Comparison of ENCODE assay signal across 9 mouse cellular contexts in genomic region chr1:73915218-73916070, GRCm38 (mm10).
DNase-seq lines count a peak whose midpoint lies in the region; ATAC-seq and TF ChIP-seq lines count a peak whose summit lies in the region.
"Had no signal": no experiment of that assay in that cellular context is flagged by ENCODE, and none has a peak within 500 bp of the region (broad histone marks: within the 10 kb centered on the region; RNA-seq: fewer than 3 reads in every experiment).

No protein-coding gene starts in this region.

- no peak overlapping the region for H3K4me2 ChIP-seq in kidney, embryonic 15.5 days
- H3K4me2 ChIP-seq in heart, embryonic 12.5 days: 0 out of 2 replicates have a peak overlapping the region, but pooled peaks have one; percentile 14
- H3K4me2 ChIP-seq in liver, postnatal 0 days (ENCODE audit: low read depth, low read length): no peak overlapping the region

- no peak for TF ChIP-seq POLR2A in brain, embryonic 14.5 days (IDR thresholded peaks at IDR 0.05; ENCODE audit: borderline replicate concordance, extremely low read depth, insufficient read depth, insufficient read length, poor library complexity, severe bottlenecking)

- H3K4me3 ChIP-seq in kidney, embryonic 15.5 days (replicated peaks): no peak overlapping the region
- H3K4me3 ChIP-seq in heart, embryonic 12.5 days: no peak overlapping the region
- H3K4me3 ChIP-seq in limb, embryonic 10.5 days: no peak overlapping the region
- H3K4me3 ChIP-seq in liver, postnatal 0 days (ENCODE audit: low read depth, low read length): no peak overlapping the region

- peaks cover 73% of the 10 kb centered on the region for H3K36me3 ChIP-seq in kidney, embryonic 15.5 days
- peaks cover 91% of the 10 kb centered on the region for H3K36me3 ChIP-seq in heart, embryonic 12.5 days
- peaks cover 85% of the 10 kb centered on the region for H3K36me3 ChIP-seq in limb, embryonic 10.5 days
- peaks cover 51% of the 10 kb centered on the region for H3K36me3 ChIP-seq in liver, postnatal 0 days (replicated peaks; ENCODE audit: insufficient read depth, low read length)

- no peaks in the 10 kb centered on the region for H3K27me3 ChIP-seq in kidney, embryonic 15.5 days
- H3K27me3 ChIP-seq in heart, embryonic 12.5 days (replicated peaks): no peaks in the 10 kb centered on the region
- no peaks in the 10 kb centered on the region for H3K27me3 ChIP-seq in limb, embryonic 10.5 days (ENCODE audit: low read depth, poor library complexity, severe bottlenecking)
- H3K27me3 ChIP-seq in liver, postnatal 0 days (ENCODE audit: insufficient read depth, low read length): no peaks in the 10 kb centered on the region

- no peak for ATAC-seq in kidney, embryonic 15.5 days (replicated peaks; ENCODE audit: low FRiP score)
- ATAC-seq in heart, embryonic 12.5 days (ENCODE audit: insufficient number of reproducible peaks, low FRiP score): no peak
- ATAC-seq in liver, postnatal 0 days: no peak

- peak; percentile 16 for DNase-seq in kidney, adult 18-20 months
- DNase-seq in brain, embryonic 14.5 days (ENCODE audit: low read depth): peak; percentile 60
- no peak for DNase-seq in limb, embryonic 10.5 days (ENCODE audit: low spot score)
- no peak for DNase-seq in embryo, embryonic 9.5 days (ENCODE audit: extremely low spot score)
- no peak for DNase-seq in c-Kit-positive CD71-positive TER-119-positive erythroid progenitor cells, embryonic 14.5 days (ENCODE audit: low spot score)
- no peak for DNase-seq in liver, postnatal 0 days

- TF ChIP-seq CTCF in brain, embryonic 14.5 days (IDR thresholded peaks at IDR 0.05; ENCODE audit: borderline replicate concordance, extremely low read depth, insufficient read depth, insufficient read length): no peak
- no peak for TF ChIP-seq CTCF in liver, postnatal 0 days (IDR thresholded peaks at IDR 0.05; ENCODE audit: low read depth)

- WGBS in kidney, embryonic 15.5 days: 67% methylated on average over 8 of the region's 8 CpGs
- WGBS in heart, embryonic 12.5 days: 36% methylated on average over 8 of the region's 8 CpGs
- WGBS in limb, embryonic 10.5 days: 72% methylated on average over 8 of the region's 8 CpGs
- 61% methylated on average over 8 of the region's 8 CpGs for WGBS in liver, postnatal 0 days (ENCODE audit: insufficient replicate concordance)

- H3K9ac ChIP-seq in kidney, embryonic 15.5 days: no peak overlapping the region
- H3K9ac ChIP-seq in heart, embryonic 12.5 days: peak overlapping the region; percentile 40; the same call in 1 of the 2 replicates
- H3K9ac ChIP-seq in liver, postnatal 0 days (replicated peaks): no peak overlapping the region

- no peak for TF ChIP-seq EP300 in liver, postnatal 0 days (IDR thresholded peaks at IDR 0.05; ENCODE audit: low read depth)

- peaks cover 30% of the 10 kb centered on the region for H3K4me1 ChIP-seq in kidney, embryonic 15.5 days
- peaks cover 64% of the 10 kb centered on the region for H3K4me1 ChIP-seq in heart, embryonic 12.5 days (replicated peaks)
- H3K4me1 ChIP-seq in limb, embryonic 10.5 days: peaks cover 26% of the 10 kb centered on the region
- no peaks in the 10 kb centered on the region for H3K4me1 ChIP-seq in liver, postnatal 0 days (ENCODE audit: insufficient read depth)

- H3K27ac ChIP-seq in kidney, embryonic 15.5 days: no peak overlapping the region
- H3K27ac ChIP-seq in heart, embryonic 12.5 days (ENCODE audit: poor library complexity, severe bottlenecking): peak overlapping the region; percentile 72
- H3K27ac ChIP-seq in limb, embryonic 10.5 days: 0 out of 2 replicates have a peak overlapping the region, but pooled peaks have one; percentile 36
- H3K27ac ChIP-seq in liver, postnatal 0 days (ENCODE audit: low read depth): no peak overlapping the region
- H3K27ac ChIP-seq: macrophage had no signal

- no peaks in the 10 kb centered on the region for H3K9me3 ChIP-seq in kidney, embryonic 15.5 days (replicated peaks)
- H3K9me3 ChIP-seq in heart, embryonic 12.5 days (replicated peaks): no peaks in the 10 kb centered on the region
- no peaks in the 10 kb centered on the region for H3K9me3 ChIP-seq in limb, embryonic 10.5 days (replicated peaks)
- no peaks in the 10 kb centered on the region for H3K9me3 ChIP-seq in liver, postnatal 0 days (ENCODE audit: low read length)

Comparison
In these comparisons a context has a peak if more than half of its experiments do, and no peak if none do; other contexts are left out.
1. DNase-seq: peak in kidney, adult 18-20 months (single experiment) and brain, embryonic 14.5 days (single experiment); none in limb, embryonic 10.5 days (single experiment), embryo, embryonic 9.5 days (single experiment), c-Kit-positive CD71-positive TER-119-positive erythroid progenitor cells, embryonic 14.5 days (single experiment) and liver, postnatal 0 days (single experiment).
2. H3K27ac ChIP-seq: peak in heart, embryonic 12.5 days (single experiment) and limb, embryonic 10.5 days (single experiment); none in kidney, embryonic 15.5 days (single experiment) and liver, postnatal 0 days (single experiment).